Mouse (Mus musculus) liver, embryonic 13.5 days (tissue): ENCODE measurements around the gene Rsrp1. TPM values are rescaled to one million over a fixed set of nuclear protein-coding genes. Genes with fewer than 3 reads are reported as not detected.
"Not testable (repeated sequence)": the region's sequence is repeated elsewhere in the genome, so short reads cannot be mapped to it uniquely, and the experiment has no call there.

Source experiments
- ATAC-seq: fragments of 200-750 bp; cut with Nextera tagmentation; 2 replicates; pipeline ENCODE4 v1.8.0; 2017; ENCODE audit warnings: low read depth, mild to moderate bottlenecking, moderate number of reproducible peaks, moderate library complexity
- DNase-seq: peaks from one replicate; pipeline ENCODE4 v3.0.0; 2022
- H3K27ac ChIP-seq: fragments of 300-500 bp; sonication (generic); 2 replicates; pipeline ENCODE4 v1.5.1; 2015; ENCODE audit warnings: moderate library complexity, mild to moderate bottlenecking, inconsistent platforms
- H3K27me3 ChIP-seq: fragments of 300-500 bp; sonication (generic); 2 replicates; pipeline ENCODE4 v1.6.1; 2015; ENCODE audit warnings: mild to moderate bottlenecking, inconsistent platforms
- H3K36me3 ChIP-seq: fragments of 300-500 bp; sonication (generic); 2 replicates; pipeline ENCODE4 v1.6.1; 2015; ENCODE audit warnings: mild to moderate bottlenecking, inconsistent platforms
- H3K4me1 ChIP-seq: fragments of 300-500 bp; sonication (generic); replicated peaks from 2 replicates; pipeline ENCODE4 v1.6.1; 2015; ENCODE audit warnings: inconsistent platforms
- H3K4me2 ChIP-seq: fragments of 300-500 bp; sonication (generic); 2 replicates; pipeline ENCODE4 v1.6.1; 2015; ENCODE audit warnings: inconsistent platforms, mild to moderate bottlenecking, moderate library complexity
- H3K4me3 ChIP-seq: fragments of 300-500 bp; sonication (generic); replicated peaks from 2 replicates; pipeline ENCODE4 v1.5.1; 2015; ENCODE audit warnings: mild to moderate bottlenecking, inconsistent platforms
- H3K9ac ChIP-seq: fragments of 300-500 bp; sonication (generic); 2 replicates; pipeline ENCODE4 v1.6.1; 2015; ENCODE audit warnings: mild to moderate bottlenecking, inconsistent platforms
- H3K9me3 ChIP-seq: fragments of 300-500 bp; sonication (generic); replicated peaks from 2 replicates; pipeline ENCODE4 v1.6.1; 2016; ENCODE audit warnings: inconsistent platforms
- WGBS: fragments of 180-500 bp; shearing (Covaris S2); methylation state at CpG from one replicate; pipeline ENCODE4 v1.1.7; 2015; ENCODE audit not compliant: insufficient replicate concordance; 5-methylcytosine and 5-hydroxymethylcytosine counted together
- polyA plus RNA-seq: library from polyadenylated mRNA; unstranded; fragments of >200 nt; fragmentation: Nextera tagmentation; extraction: Ambion mirVana; gene quantifications from 2 replicates; pipeline ENCODE4 v1.2.1, GENCODE M21; 2015

Rsrp1 gene
- polyA plus RNA-seq, 1 experiment from 2014 or later = 232 TPM

DNA sequence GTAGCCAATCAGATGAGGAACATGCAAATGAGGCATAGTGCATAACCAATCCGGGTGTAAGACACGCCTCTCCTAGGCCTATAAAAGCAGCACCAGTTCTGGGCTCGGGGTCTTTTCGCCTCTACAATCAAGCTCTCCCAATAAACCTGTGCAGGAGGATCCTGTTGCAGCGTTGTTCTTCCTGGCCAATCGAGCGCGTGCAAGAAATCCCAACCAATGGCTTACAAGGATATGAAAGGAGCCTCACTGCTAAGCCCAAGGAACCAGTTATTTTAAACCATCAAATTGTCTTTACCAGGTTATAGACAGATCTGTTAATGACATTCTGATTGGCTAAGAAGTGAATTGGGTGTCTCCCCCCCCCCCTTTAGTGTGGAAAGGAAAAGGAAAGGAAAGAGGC, 12.0 kb upstream of the Rsrp1 start:
- Histone ChIP-seq H3K4me1 (peaks cover 36% of the 10 kb centered on the region), H3K36me3 (peaks cover 67% of the 10 kb centered on the region)
- 95% methylated on average over 6 of the region's 8 CpGs for WGBS
- H3K27ac ChIP-seq, H3K27me3 ChIP-seq, H3K9ac ChIP-seq, H3K4me2 ChIP-seq, H3K4me3 ChIP-seq, ATAC-seq, H3K9me3 ChIP-seq, DNase-seq: not testable (repeated sequence)

DNA sequence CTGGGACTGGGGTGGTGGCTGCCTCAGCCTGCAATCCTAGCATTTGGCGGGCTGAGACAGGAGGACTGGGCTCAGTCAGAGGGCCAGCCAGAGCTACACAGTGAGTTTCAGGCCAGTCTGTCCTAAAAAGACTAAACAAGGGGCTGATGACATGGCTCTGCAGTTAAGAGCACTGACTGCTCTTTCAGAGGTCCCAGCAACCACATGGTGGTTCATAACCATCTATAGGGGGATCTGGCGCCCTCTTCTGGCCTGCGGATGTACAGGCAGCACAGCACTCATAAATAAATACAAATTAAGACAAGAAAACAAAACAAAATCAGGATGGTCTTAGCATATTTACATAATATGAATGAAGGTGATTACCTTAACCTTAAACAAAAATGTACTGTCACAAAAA, 10.0 kb upstream of the Rsrp1 start:
- WGBS = 23% methylated on average over 3 of the region's 3 CpGs
- Histone ChIP-seq H3K27me3 (no peaks in the 10 kb centered on the region), H3K9ac (peak overlapping the region; percentile 94), H3K4me1 (peaks cover 49% of the 10 kb centered on the region), H3K9me3 (no peaks in the 10 kb centered on the region; the same call in 1 of the 2 replicates), H3K36me3 (peaks cover 47% of the 10 kb centered on the region), H3K27ac (peak overlapping the region; percentile 100), H3K4me2 (peak overlapping the region; percentile 89), H3K4me3 (peak overlapping the region; percentile 91)
- DNase-seq = peak; percentile 74
- ATAC-seq = no peak

DNA sequence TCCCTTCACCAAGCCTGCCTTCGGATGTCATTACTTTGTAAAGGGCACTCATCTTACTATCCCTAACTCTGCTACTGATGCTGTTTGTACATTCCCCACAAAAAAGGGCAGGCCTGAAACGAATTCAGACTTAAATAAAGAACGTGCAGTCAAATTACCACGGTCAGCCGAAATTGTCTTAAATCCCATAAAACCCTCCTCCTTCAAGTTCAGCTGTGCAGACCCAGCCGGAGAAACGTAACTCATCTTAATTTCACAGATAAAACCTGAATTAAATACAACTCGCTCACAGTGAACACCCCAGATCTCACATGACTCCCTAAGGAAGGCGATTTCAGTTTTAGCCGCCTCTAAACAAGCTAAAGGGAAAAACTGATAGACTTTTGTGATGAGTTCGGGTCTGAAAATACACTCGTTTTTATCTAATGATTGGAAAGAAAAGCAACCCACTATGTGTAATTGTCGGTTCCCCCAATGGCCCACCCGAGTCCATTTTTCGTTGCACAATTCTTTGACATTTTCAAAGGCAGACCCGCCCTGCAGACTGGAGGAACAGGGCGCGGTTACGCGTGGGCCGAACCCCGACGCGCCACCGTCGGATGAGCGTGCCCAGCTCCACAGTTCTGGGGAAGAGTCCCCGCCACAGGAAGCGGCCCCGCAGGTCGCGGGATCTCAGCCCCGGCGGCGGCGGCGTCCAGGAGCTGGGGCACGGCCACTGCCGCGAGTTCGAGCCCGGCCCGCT, 9.1 kb upstream of the Rsrp1 start:
- Histone ChIP-seq H3K36me3 (peaks cover 39% of the 10 kb centered on the region), H3K4me2 (peak overlapping the region; percentile 89), H3K9me3 (no peaks in the 10 kb centered on the region; the same call in 1 of the 2 replicates), H3K27me3 (no peaks in the 10 kb centered on the region), H3K4me1 (peaks cover 58% of the 10 kb centered on the region), H3K4me3 (peak overlapping the region; percentile 91), H3K9ac (peak overlapping the region; percentile 94), H3K27ac (peak overlapping the region; percentile 100)
- WGBS = under 1% methylated on average over 43 of the region's 43 CpGs
- DNase-seq = no peak
- ATAC-seq = peak; percentile 80

DNA sequence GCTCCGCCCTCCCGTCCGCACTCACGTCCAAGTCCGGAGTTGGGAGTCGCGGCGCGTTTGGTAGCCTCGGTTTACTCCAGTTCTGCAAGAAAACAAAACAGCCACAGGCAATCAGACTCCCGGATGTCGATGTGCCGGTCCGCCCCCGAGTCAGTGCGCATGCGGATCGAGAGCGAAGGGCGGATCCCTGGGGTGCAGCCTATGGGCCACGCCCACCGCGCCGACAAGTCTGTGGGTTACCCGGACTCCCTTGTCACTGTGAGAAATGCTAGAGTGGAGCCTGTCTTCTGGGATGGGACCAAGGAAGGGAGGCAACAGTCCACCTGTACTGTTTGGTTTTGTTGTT, 8.6 kb upstream of the Rsrp1 start, which contains the start of gene Tmem50a:
Gene Tmem50a (minus strand): TSS at position 161 of the 346 bp plus-strand sequence.
- H3K9me3 ChIP-seq = no peaks in the 10 kb centered on the region; the same call in 1 of the 2 replicates
- H3K36me3 ChIP-seq = peaks cover 34% of the 10 kb centered on the region
- peak within 1 kb of the TSS; percentile 91 for H3K4me3 ChIP-seq
- H3K9ac ChIP-seq = peak within 1 kb of the TSS; percentile 94
- DNase-seq (peak; percentile 97), ATAC-seq (peak; percentile 93)
- peak within 1 kb of the TSS; percentile 89 for H3K4me2 ChIP-seq
- under 1% methylated on average over 25 of the region's 25 CpGs for WGBS
- H3K27me3 ChIP-seq = no peaks in the 10 kb centered on the region
- peak within 1 kb of the TSS; percentile 100 for H3K27ac ChIP-seq
- H3K4me1 ChIP-seq = peaks cover 63% of the 10 kb centered on the region

DNA sequence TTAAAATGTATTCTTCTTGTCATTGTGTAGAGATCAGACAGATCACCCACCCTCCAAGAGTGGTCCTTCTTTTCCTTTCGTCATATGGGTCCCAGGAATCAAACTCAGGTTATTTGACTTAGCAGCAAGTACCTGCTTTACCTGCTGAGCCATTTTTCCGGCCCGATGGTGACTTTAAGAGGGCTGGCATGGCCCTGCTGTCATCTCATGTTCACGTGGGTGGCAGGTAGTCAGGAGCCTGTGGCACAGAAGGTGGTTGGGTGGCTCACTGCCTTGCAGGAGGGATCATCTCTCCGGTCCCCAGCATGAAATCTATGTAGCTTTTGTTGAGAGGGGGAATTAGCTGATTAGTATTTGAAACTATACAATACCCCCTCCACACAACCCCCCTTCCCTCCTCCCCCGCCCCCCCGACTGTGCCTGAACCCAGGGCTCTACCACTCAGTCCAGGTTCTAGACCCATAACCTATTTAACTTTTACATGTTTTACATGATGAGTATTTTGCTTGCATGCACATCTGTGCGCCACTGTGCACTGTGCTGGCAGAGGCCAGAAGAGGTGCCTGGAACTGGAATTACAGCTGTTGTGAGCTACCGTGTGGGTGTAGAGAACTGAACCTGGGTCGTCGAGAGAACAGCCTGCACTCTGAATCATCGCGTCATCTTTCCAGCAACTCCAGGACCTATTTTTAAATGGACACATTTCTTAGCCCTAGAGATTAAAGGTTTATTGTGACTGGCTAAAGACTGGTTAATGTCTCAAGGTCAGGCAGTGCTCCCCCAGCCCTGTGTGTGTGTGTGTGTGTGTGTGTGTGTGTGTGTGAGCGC, 8.0 kb upstream of the Rsrp1 start:
- Histone ChIP-seq H3K9me3 (no peaks in the 10 kb centered on the region; the same call in 1 of the 2 replicates), H3K27ac (peak overlapping the region; percentile 100), H3K9ac (peak overlapping the region; percentile 94), H3K27me3 (no peaks in the 10 kb centered on the region), H3K4me2 (peak overlapping the region; percentile 89), H3K36me3 (peaks cover 28% of the 10 kb centered on the region), H3K4me1 (peaks cover 69% of the 10 kb centered on the region), H3K4me3 (peak overlapping the region; percentile 91)
- 65% methylated on average over 14 of the region's 14 CpGs for WGBS
- peak; percentile 8; the same call in 1 of the 2 replicates for ATAC-seq
- no peak for DNase-seq

DNA sequence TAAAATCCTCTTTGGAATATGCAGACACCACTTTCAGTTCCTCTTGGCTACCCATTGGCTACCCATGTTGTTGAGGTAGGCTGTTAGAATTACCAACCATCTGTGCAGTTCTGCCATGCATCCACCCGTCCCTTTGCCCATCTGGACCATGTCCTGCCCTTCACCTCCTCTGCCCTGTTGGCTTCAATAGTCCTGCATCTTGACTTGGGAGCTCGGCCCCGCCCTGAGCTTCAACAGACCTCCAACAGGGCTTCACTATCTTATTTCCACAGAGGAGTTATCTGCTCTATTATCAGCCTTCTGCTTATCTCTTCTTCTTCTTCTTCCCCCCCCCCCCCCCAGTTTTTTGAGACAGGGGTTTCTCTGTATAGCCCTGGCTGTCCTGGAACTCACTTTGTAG, 6.2 kb upstream of the Rsrp1 start:
- peak overlapping the region; percentile 19; the same call in 1 of the 2 replicates for H3K4me2 ChIP-seq
- peaks cover 75% of the 10 kb centered on the region for H3K4me1 ChIP-seq
- H3K4me3 ChIP-seq = no peak overlapping the region
- peaks cover 12% of the 10 kb centered on the region for H3K36me3 ChIP-seq
- DNase-seq (peak; percentile 55), ATAC-seq (peak; percentile 29; the same call in 1 of the 2 replicates)
- H3K9ac ChIP-seq = peak overlapping the region; percentile 51; the same call in 1 of the 2 replicates
- H3K27me3 ChIP-seq = no peaks in the 10 kb centered on the region
- H3K9me3 ChIP-seq = no peaks in the 10 kb centered on the region
- H3K27ac ChIP-seq = peak overlapping the region; percentile 100
- WGBS = 32% methylated on average over 3 of the region's 3 CpGs

DNA sequence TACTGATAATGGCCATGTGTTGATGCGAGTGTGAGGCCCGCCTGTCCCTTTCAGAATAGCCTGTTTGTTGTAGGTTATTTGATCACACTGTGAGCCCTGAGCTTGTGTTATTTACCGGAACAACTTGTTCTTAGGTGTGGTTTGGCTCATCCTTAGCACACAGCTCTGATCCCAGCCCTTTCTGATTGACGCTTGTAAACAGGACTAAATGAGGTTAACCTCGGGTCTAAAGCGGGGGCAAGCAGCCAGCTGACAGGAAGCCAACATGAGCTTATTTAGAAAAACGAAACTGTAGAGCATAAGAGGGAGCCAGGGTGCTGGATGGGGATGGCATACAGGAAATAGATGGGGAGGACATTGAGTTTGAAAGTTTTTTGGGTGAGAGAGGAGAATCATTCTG, 5.0 kb upstream of the Rsrp1 start:
- 39% methylated on average over 7 of the region's 7 CpGs for WGBS
- Histone ChIP-seq H3K9ac (peak overlapping the region; percentile 41), H3K36me3 (peaks cover under 1% of the 10 kb centered on the region; the same call in 1 of the 2 replicates), H3K4me1 (peaks cover 74% of the 10 kb centered on the region), H3K27ac (peak overlapping the region; percentile 100), H3K4me3 (no peak overlapping the region), H3K4me2 (peak overlapping the region; percentile 4), H3K27me3 (no peaks in the 10 kb centered on the region), H3K9me3 (no peaks in the 10 kb centered on the region)
- DNase-seq (no peak), ATAC-seq (no peak)

DNA sequence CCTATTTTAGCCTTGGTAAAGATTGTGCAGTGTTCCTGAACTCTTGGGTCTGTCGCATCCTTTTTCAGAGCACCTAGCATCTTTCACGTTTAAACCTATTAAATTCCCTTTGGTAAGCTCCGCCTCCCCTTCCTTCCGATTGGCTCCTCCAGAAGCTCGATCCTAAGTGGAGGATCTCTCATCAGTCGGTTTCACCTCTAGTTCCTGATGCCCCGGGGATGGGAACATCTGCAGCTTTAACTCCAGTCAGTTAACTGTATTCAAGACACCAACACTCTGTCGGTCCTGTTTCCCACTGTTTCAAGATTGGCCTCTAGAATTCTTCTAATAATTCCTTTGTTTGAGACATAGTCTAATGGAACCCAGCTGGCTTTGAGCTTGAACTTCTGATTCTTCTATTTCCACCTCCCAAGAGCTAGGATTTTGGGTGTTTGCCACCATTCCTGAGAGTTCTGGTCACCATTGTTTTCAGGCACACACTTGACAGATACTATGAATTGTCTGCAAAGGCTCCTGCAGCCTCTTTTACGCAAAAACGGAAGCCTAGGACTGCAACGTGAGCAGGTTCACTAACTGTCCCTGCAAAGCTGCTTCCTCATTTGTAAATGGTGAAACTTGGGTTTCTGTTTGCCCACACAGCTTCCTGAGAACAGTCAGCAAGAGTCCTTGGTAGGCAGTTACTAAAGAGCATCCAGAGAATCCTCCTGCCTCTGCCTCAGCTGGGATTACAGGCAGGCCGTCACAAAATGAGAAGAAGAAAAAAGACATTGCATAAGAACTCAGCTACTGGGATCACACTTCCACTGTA, 3.5 kb upstream of the Rsrp1 start:
- Histone ChIP-seq H3K9me3 (no peaks in the 10 kb centered on the region), H3K4me3 (0 out of 2 replicates have a peak overlapping the region, but pooled peaks have one; percentile 8), H3K36me3 (peaks cover 11% of the 10 kb centered on the region), H3K9ac (peak overlapping the region; percentile 48), H3K27ac (peak overlapping the region; percentile 100), H3K27me3 (no peaks in the 10 kb centered on the region), H3K4me2 (peak overlapping the region; percentile 43), H3K4me1 (peaks cover 67% of the 10 kb centered on the region)
- DNase-seq (no peak), ATAC-seq (no peak)
- 21% methylated on average over 12 of the region's 12 CpGs for WGBS

DNA sequence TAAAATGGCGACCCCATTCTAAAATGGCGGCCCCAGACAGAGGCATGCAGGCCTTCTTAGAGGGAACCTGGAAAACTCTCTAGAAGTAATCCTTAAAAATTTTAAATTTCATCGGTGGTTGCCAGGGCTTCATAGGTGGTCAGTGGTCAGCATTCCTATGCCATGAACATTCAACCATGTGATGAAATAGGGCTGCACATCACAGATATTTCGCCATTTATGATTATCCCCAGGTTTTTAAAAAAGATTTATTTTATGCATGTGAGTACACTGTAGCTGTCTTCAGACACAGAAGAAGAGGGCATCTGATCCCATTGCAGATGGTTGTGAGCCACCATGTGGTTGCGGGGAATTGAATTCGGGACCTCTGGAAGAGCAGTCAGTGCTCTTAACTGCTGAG, 2.8 kb upstream of the Rsrp1 start:
- no peak for ATAC-seq
- H3K9me3 ChIP-seq = no peaks in the 10 kb centered on the region
- H3K27ac ChIP-seq = peak overlapping the region; percentile 66
- no peaks in the 10 kb centered on the region for H3K27me3 ChIP-seq
- peaks cover 66% of the 10 kb centered on the region for H3K4me1 ChIP-seq
- H3K9ac ChIP-seq = no peak overlapping the region
- no peak overlapping the region for H3K4me3 ChIP-seq
- DNase-seq = no peak
- peaks cover 17% of the 10 kb centered on the region for H3K36me3 ChIP-seq
- 84% methylated on average over 6 of the region's 6 CpGs for WGBS
- no peak overlapping the region for H3K4me2 ChIP-seq

DNA sequence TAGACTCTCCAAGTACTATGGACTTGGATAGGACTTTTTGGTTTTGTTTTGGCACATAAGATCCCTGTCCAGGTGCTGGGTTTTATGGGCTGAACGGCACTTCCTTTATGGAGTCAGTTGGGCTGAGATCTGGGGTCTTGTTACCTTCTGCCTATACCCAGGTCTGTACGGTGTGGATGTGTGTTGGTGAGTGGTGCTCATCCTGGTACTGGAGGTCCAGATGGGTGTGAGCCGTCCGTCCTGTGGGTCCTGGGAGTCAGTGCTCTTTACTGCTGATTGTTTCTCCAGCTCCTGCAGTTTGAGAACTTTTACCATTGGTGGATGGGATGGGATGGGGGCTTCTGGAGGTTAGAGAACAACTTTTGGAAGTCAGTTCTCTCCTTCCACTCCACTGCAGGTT, 1.7 kb upstream of the Rsrp1 start:
- Histone ChIP-seq H3K4me1 (peaks cover 66% of the 10 kb centered on the region), H3K4me3 (no peak overlapping the region), H3K9ac (no peak overlapping the region; the same call in 1 of the 2 replicates), H3K4me2 (no peak overlapping the region), H3K27ac (0 out of 2 replicates have a peak overlapping the region, but pooled peaks have one; percentile 0), H3K9me3 (no peaks in the 10 kb centered on the region), H3K27me3 (no peaks in the 10 kb centered on the region), H3K36me3 (peaks cover 28% of the 10 kb centered on the region)
- DNase-seq (no peak), ATAC-seq (no peak)
- 90% methylated on average over 4 of the region's 4 CpGs for WGBS
